ENCODE assay signal across 8 mouse cellular contexts in genomic region chr11:96982859-96983258, GRCm38 (mm10). TPM values are rescaled to one million over a fixed set of nuclear protein-coding genes. Genes with fewer than 3 reads are reported as not detected.
DNase-seq lines count a peak whose midpoint lies in the region; ATAC-seq lines count a peak whose summit lies in the region.

Gene Sp2 (minus strand): TSS chr11:96982959.

- no peak within 1 kb of the TSS for H3K4me2 ChIP-seq in lung, embryonic 16.5 days (ENCODE audit: low read depth, low read length)
- H3K4me2 ChIP-seq in heart, embryonic 15.5 days: no peak within 1 kb of the TSS
- peak within 1 kb of the TSS; percentile 11; the same call in 1 of the 2 replicates for H3K4me2 ChIP-seq in liver, embryonic 15.5 days

- no peaks in the 10 kb centered on the region; the same call in 1 of the 2 replicates for H3K27me3 ChIP-seq in lung, embryonic 16.5 days (ENCODE audit: control insufficient read depth, insufficient read depth, low read depth, low read length)
- H3K27me3 ChIP-seq in heart, embryonic 15.5 days: peaks cover 50% of the 10 kb centered on the region
- H3K27me3 ChIP-seq in liver, embryonic 15.5 days: peaks cover 44% of the 10 kb centered on the region

- no peak for DNase-seq in adrenal gland, adult 18-20 months (ENCODE audit: low spot score in 2 of 2)
- DNase-seq in adrenal gland, adult (ENCODE audit: inconsistent age in 2 of 2, low spot score in 1 of 2): no peak
- no peak for DNase-seq in lung, postnatal 4 days
- DNase-seq in thymus, postnatal 4 days: no peak
- DNase-seq in embryo, embryonic 11 days: no peak

- no peak within 1 kb of the TSS for H3K4me3 ChIP-seq in lung, embryonic 16.5 days (ENCODE audit: low read length)
- no peak within 1 kb of the TSS for H3K4me3 ChIP-seq in heart, embryonic 15.5 days
- H3K4me3 ChIP-seq in liver, embryonic 15.5 days (replicated peaks): no peak within 1 kb of the TSS

- no peak within 1 kb of the TSS for H3K9ac ChIP-seq in lung, embryonic 16.5 days (ENCODE audit: low read length)
- H3K9ac ChIP-seq in heart, embryonic 15.5 days: no peak within 1 kb of the TSS
- no peak within 1 kb of the TSS for H3K9ac ChIP-seq in liver, embryonic 15.5 days

- H3K27ac ChIP-seq in lung, embryonic 16.5 days (ENCODE audit: low read length): no peak within 1 kb of the TSS
- no peak within 1 kb of the TSS for H3K27ac ChIP-seq in heart, embryonic 15.5 days
- 0 out of 2 replicates have a peak within 1 kb of the TSS, but pooled peaks have one; percentile 14 for H3K27ac ChIP-seq in liver, embryonic 15.5 days (replicated peaks)

- ATAC-seq in lung, embryonic 16.5 days (ENCODE audit: low read depth): no peak
- no peak for ATAC-seq in heart, embryonic 15.5 days (replicated peaks; ENCODE audit: insufficient number of reproducible peaks, insufficient read depth, low FRiP score, low read depth)
- no peak for ATAC-seq in liver, embryonic 15.5 days (ENCODE audit: insufficient read depth)

- WGBS in lung, embryonic 16.5 days: 62% methylated on average over 7 of the region's 7 CpGs
- WGBS in heart, embryonic 15.5 days: 73% methylated on average over 7 of the region's 7 CpGs
- 67% methylated on average over 7 of the region's 7 CpGs for WGBS in liver, embryonic 15.5 days (ENCODE audit: insufficient replicate concordance)

- H3K36me3 ChIP-seq in lung, embryonic 16.5 days (ENCODE audit: control insufficient read depth, insufficient read depth, low read length): no peaks in the 10 kb centered on the region
- no peaks in the 10 kb centered on the region for H3K36me3 ChIP-seq in heart, embryonic 15.5 days
- H3K36me3 ChIP-seq in liver, embryonic 15.5 days (replicated peaks): no peaks in the 10 kb centered on the region

- H3K9me3 ChIP-seq in lung, embryonic 16.5 days (ENCODE audit: control insufficient read depth, low read length): no peaks in the 10 kb centered on the region
- H3K9me3 ChIP-seq in heart, embryonic 15.5 days (replicated peaks): no peaks in the 10 kb centered on the region
- no peaks in the 10 kb centered on the region for H3K9me3 ChIP-seq in liver, embryonic 15.5 days (replicated peaks)

- peaks cover 13% of the 10 kb centered on the region for H3K4me1 ChIP-seq in lung, embryonic 16.5 days (replicated peaks; ENCODE audit: control insufficient read depth, insufficient read depth, low read length)
- H3K4me1 ChIP-seq in heart, embryonic 15.5 days (replicated peaks): peaks cover 12% of the 10 kb centered on the region
- peaks cover 30% of the 10 kb centered on the region for H3K4me1 ChIP-seq in liver, embryonic 15.5 days (replicated peaks)

RNA-seq across cellular contexts. Expression of gene Sp2, which starts in this region (rescaled TPM):
- 10 to 100 TPM; 13.4 to 15.1 TPM for total RNA-seq in adrenal gland, adult 18-20 months (2021)
- polyA plus RNA-seq in lung, embryonic 16.5 days (2015; fragmentation: Nextera tagmentation; extraction: Ambion mirVana): 18.5 and 22.2 TPM in 2 replicates
- 12.9 and 18.2 TPM in 2 replicates for polyA plus RNA-seq in heart, embryonic 15.5 days (2015; fragmentation: Nextera tagmentation; extraction: Ambion mirVana)
- polyA plus RNA-seq in liver, embryonic 15.5 days (2015; fragmentation: Nextera tagmentation; extraction: Ambion mirVana): 17.6 and 18.0 TPM in 2 replicates
